ENCODE assay signal across 8 mouse cellular contexts in genomic region chr4:132883561-132884063, GRCm38 (mm10). TPM values are rescaled to one million over a fixed set of nuclear protein-coding genes. Genes with fewer than 3 reads are reported as not detected.
DNase-seq lines count a peak whose midpoint lies in the region; ATAC-seq and TF ChIP-seq lines count a peak whose summit lies in the region.

No protein-coding gene starts in this region.

- peaks cover 5 to 12% of the 10 kb centered on the region in 2 experiments; a peak in 3 of 4 replicates for H3K4me1 ChIP-seq in MEL (ENCODE audit: control insufficient read depth in 1 of 2, insufficient read depth in 2 of 2, low read length in 2 of 2)
- H3K4me1 ChIP-seq in forebrain, embryonic 14.5 days (ENCODE audit: control insufficient read depth, insufficient read depth, low read length), result peaks cover 7% of the 10 kb centered on the region; the same call in 1 of the 2 replicates
- peaks cover 18% of the 10 kb centered on the region for H3K4me1 ChIP-seq in limb, embryonic 15.5 days
- H3K4me1 ChIP-seq in neural tube, embryonic 12.5 days, result peaks cover 17% of the 10 kb centered on the region

- no peaks in the 10 kb centered on the region for H3K9me3 ChIP-seq in MEL (replicated peaks; ENCODE audit: insufficient read depth, low read length)
- no peaks in the 10 kb centered on the region for H3K9me3 ChIP-seq in forebrain, embryonic 14.5 days (replicated peaks; ENCODE audit: control insufficient read depth, low read length)
- H3K9me3 ChIP-seq in limb, embryonic 15.5 days, result no peaks in the 10 kb centered on the region
- no peaks in the 10 kb centered on the region for H3K9me3 ChIP-seq in neural tube, embryonic 12.5 days

- peak overlapping the region; percentile 83 to 100 for H3K4me3 ChIP-seq in MEL (ENCODE audit: control insufficient read depth in 1 of 2, insufficient read depth in 1 of 2, low read depth in 2 of 2, low read length in 2 of 2)
- H3K4me3 ChIP-seq in forebrain, embryonic 14.5 days (ENCODE audit: low read depth, low read length), result peak overlapping the region; percentile 97
- peak overlapping the region; percentile 97 for H3K4me3 ChIP-seq in limb, embryonic 15.5 days
- peak overlapping the region; percentile 82 for H3K4me3 ChIP-seq in neural tube, embryonic 12.5 days

- TF ChIP-seq RAD21 in MEL (IDR thresholded peaks at IDR 0.05; ENCODE audit: low read depth, low read length), result no peak

- H3K4me2 ChIP-seq in forebrain, embryonic 14.5 days (ENCODE audit: low read length), result peak overlapping the region; percentile 96
- peak overlapping the region; percentile 83 for H3K4me2 ChIP-seq in limb, embryonic 15.5 days
- peak overlapping the region; percentile 87 for H3K4me2 ChIP-seq in neural tube, embryonic 12.5 days (replicated peaks)

- peaks cover 3 to 14% of the 10 kb centered on the region in 2 experiments; a peak in 3 of 4 replicates for H3K36me3 ChIP-seq in MEL (ENCODE audit: control insufficient read depth in 1 of 2, insufficient read depth in 2 of 2, low read length in 2 of 2)
- 0 out of 2 replicates have a peak, but pooled peaks cover 7% of the 10 kb centered on the region for H3K36me3 ChIP-seq in forebrain, embryonic 14.5 days (ENCODE audit: control insufficient read depth, insufficient read depth, low read length)
- peaks cover 19% of the 10 kb centered on the region; the same call in 1 of the 2 replicates for H3K36me3 ChIP-seq in limb, embryonic 15.5 days
- H3K36me3 ChIP-seq in neural tube, embryonic 12.5 days, result 0 out of 2 replicates have a peak, but pooled peaks cover 10% of the 10 kb centered on the region

- H3K27ac ChIP-seq in MEL (ENCODE audit: control insufficient read depth, low read depth, low read length), result peak overlapping the region; percentile 72
- no peak overlapping the region for H3K27ac ChIP-seq in forebrain, embryonic 14.5 days (ENCODE audit: low read depth, low read length)
- peak overlapping the region; percentile 88 for H3K27ac ChIP-seq in limb, embryonic 15.5 days
- H3K27ac ChIP-seq in neural tube, embryonic 12.5 days, result peak overlapping the region; percentile 86

- TF ChIP-seq CTCF in MEL (IDR thresholded peaks at IDR 0.05 in 2 of 3, conservative IDR thresholded peaks at IDR 0.05 in 1 of 3; ENCODE audit: control insufficient read depth in 1 of 3, insufficient read depth in 1 of 3, low read depth in 2 of 3, low read length in 3 of 3, poor library complexity in 1 of 3, severe bottlenecking in 1 of 3), result no peak

- H3K9ac ChIP-seq in MEL (ENCODE audit: control insufficient read depth, low read depth, low read length, poor library complexity, severe bottlenecking), result peak overlapping the region; percentile 82
- peak overlapping the region; percentile 96 for H3K9ac ChIP-seq in forebrain, embryonic 14.5 days (ENCODE audit: low read length)
- H3K9ac ChIP-seq in limb, embryonic 15.5 days, result peak overlapping the region; percentile 89
- H3K9ac ChIP-seq in neural tube, embryonic 12.5 days, result peak overlapping the region; percentile 91

- TF ChIP-seq POLR2A in MEL (IDR thresholded peaks at IDR 0.05; ENCODE audit: control insufficient read depth in 1 of 2, insufficient read depth in 1 of 2, low read depth in 1 of 2, low read length in 2 of 2, poor library complexity in 1 of 2), result no peak

- ATAC-seq in forebrain, embryonic 14.5 days, result no peak
- peak; percentile 37; the same call in 1 of the 2 replicates for ATAC-seq in limb, embryonic 15.5 days (ENCODE audit: insufficient number of reproducible peaks, low FRiP score, low TSS enrichment, low read depth)
- ATAC-seq in neural tube, embryonic 12.5 days (ENCODE audit: low FRiP score, low read depth), result no peak; the same call in 1 of the 2 replicates

- DNase-seq in layer of hippocampus, adult 11-12 months (ENCODE audit: low spot score), result peak; percentile 12
- DNase-seq in layer of hippocampus, postnatal 10 days (ENCODE audit: low spot score in 2 of 2), result no peak
- peak; percentile 84 for DNase-seq in MEL (ENCODE audit: low read depth, low spot score)
- DNase-seq in forebrain, embryonic 14.5 days (ENCODE audit: low spot score), result no peak
- DNase-seq in cerebellum, postnatal 25 days, result no peak
- DNase-seq in gastrocnemius, postnatal 10 days, result no peak

- 0 out of 4 replicates have a peak, but pooled peaks of 1 of the 2 experiments have one; percentile 4 for TF ChIP-seq EP300 in MEL (IDR thresholded peaks at IDR 0.05; ENCODE audit: low read depth in 1 of 2, low read length in 2 of 2)

- peaks cover 35% of the 10 kb centered on the region for H3K79me2 ChIP-seq in MEL (ENCODE audit: control insufficient read depth, insufficient read depth, low read length, poor library complexity)

- no peaks in the 10 kb centered on the region for H3K27me3 ChIP-seq in MEL (ENCODE audit: control insufficient read depth in 1 of 2, insufficient read depth in 2 of 2, low read length in 2 of 2)
- H3K27me3 ChIP-seq in forebrain, embryonic 14.5 days (replicated peaks; ENCODE audit: control insufficient read depth, insufficient read depth, low read length), result no peaks in the 10 kb centered on the region
- H3K27me3 ChIP-seq in limb, embryonic 15.5 days, result no peaks in the 10 kb centered on the region
- H3K27me3 ChIP-seq in neural tube, embryonic 12.5 days (replicated peaks), result no peaks in the 10 kb centered on the region

- 5% methylated on average over 21 of the region's 21 CpGs for WGBS in forebrain, embryonic 14.5 days
- 1% methylated on average over 21 of the region's 21 CpGs for WGBS in limb, embryonic 15.5 days
- 3% methylated on average over 21 of the region's 21 CpGs for WGBS in neural tube, embryonic 12.5 days

TF ChIP-seq in MEL, 35 proteins besides CTCF, POLR2A, EP300 and RAD21:
- 0 out of 2 replicates have a peak, but pooled peaks have one; percentile 12 for TF ChIP-seq NRF1 (IDR thresholded peaks at IDR 0.05; ENCODE audit: insufficient read depth, low read depth, low read length, poor library complexity, severe bottlenecking)
- no peak for TF ChIP-seq POLR2AphosphoS2 (IDR thresholded peaks at IDR 0.05; ENCODE audit: low read length)
- TF ChIP-seq MAX (IDR thresholded peaks at IDR 0.05; ENCODE audit: low read length), result no peak; the same call in 1 of the 2 replicates
- TF ChIP-seq ZKSCAN1 (IDR thresholded peaks at IDR 0.05; ENCODE audit: low read depth, low read length), result no peak
- peak; percentile 77; the same call in 1 of the 2 replicates for TF ChIP-seq CHD1 (IDR thresholded peaks at IDR 0.05; ENCODE audit: low read depth, low read length)
- TF ChIP-seq TBP (IDR thresholded peaks at IDR 0.05; ENCODE audit: low read depth, low read length), result 0 out of 2 replicates have a peak, but pooled peaks have one; percentile 24
- no peak for TF ChIP-seq MYB (IDR thresholded peaks at IDR 0.05; ENCODE audit: low read depth, low read length)
- TF ChIP-seq ETS1 (IDR thresholded peaks at IDR 0.05; ENCODE audit: low read depth, low read length), result peak; percentile 25; the same call in 1 of the 2 replicates
- TF ChIP-seq RCOR1 (IDR thresholded peaks at IDR 0.05; ENCODE audit: low read depth, low read length), result no peak

RNA-seq across cellular contexts. Expression of gene Stx12, which starts 0.7 kb away (rescaled TPM):
- total RNA-seq in layer of hippocampus, postnatal 10 days (2021), result 100 to 1,000 TPM; 113 to 115 TPM
- total RNA-seq in MEL (2012; rRNA removed), result 16.3 and 16.8 TPM in 2 replicates
- 10 to 100 TPM in 1 of 2 experiments, not detected in 1; 22.0 TPM for polyA plus RNA-seq in MEL (2012; ENCODE audit: insufficient read depth in 1 of 2, insufficient read length in 2 of 2, low read depth in 1 of 2, low replicate concordance in 2 of 2, missing spikeins in 1 of 2)
- polyA plus RNA-seq in forebrain, embryonic 14.5 days (2014; fragmentation: Nextera tagmentation; extraction: Ambion mirVana), result 176 and 191 TPM in 2 replicates
- polyA plus RNA-seq in limb, embryonic 15.5 days (2015; fragmentation: Nextera tagmentation; extraction: Ambion mirVana), result 61.6 and 63.4 TPM in 2 replicates
- 108 and 110 TPM in 2 replicates for polyA plus RNA-seq in neural tube, embryonic 12.5 days (2016; fragmentation: Nextera tagmentation; extraction: Ambion mirVana)
- total RNA-seq in gastrocnemius, postnatal 10 days (2021), result 10 to 100 TPM; 28.5 to 32.9 TPM

RNA-seq across cellular contexts. Expression of gene Fam76a, which starts 38.7 kb away (rescaled TPM):
- 10 to 100 TPM; 26.6 to 28.0 TPM for total RNA-seq in layer of hippocampus, postnatal 10 days (2021)
- total RNA-seq in MEL (2012; rRNA removed), result 7.5 and 8.4 TPM in 2 replicates
- 10 to 100 TPM in 1 of 2 experiments, not detected in 1; 15.4 TPM for polyA plus RNA-seq in MEL (2012; ENCODE audit: insufficient read depth in 1 of 2, insufficient read length in 2 of 2, low read depth in 1 of 2, low replicate concordance in 2 of 2, missing spikeins in 1 of 2)
- polyA plus RNA-seq in forebrain, embryonic 14.5 days (2014; fragmentation: Nextera tagmentation; extraction: Ambion mirVana), result 44.2 and 47.1 TPM in 2 replicates
- polyA plus RNA-seq in limb, embryonic 15.5 days (2015; fragmentation: Nextera tagmentation; extraction: Ambion mirVana), result 43.9 and 47.4 TPM in 2 replicates
- 27.3 and 29.6 TPM in 2 replicates for polyA plus RNA-seq in neural tube, embryonic 12.5 days (2016; fragmentation: Nextera tagmentation; extraction: Ambion mirVana)
- total RNA-seq in gastrocnemius, postnatal 10 days (2021), result 10 to 100 TPM; 24.6 to 27.4 TPM

RNA-seq across cellular contexts. Expression of gene Ppp1r8, which starts 40.6 kb away (rescaled TPM):
- 10 to 100 TPM; 42.8 to 50.4 TPM for total RNA-seq in layer of hippocampus, postnatal 10 days (2021)
- 83.6 and 84.7 TPM in 2 replicates for total RNA-seq in MEL (2012; rRNA removed)
- polyA plus RNA-seq in MEL (2012; ENCODE audit: insufficient read depth in 1 of 2, insufficient read length in 2 of 2, low read depth in 1 of 2, low replicate concordance in 2 of 2, missing spikeins in 1 of 2), result 100 to 1,000 TPM in 1 of 2 experiments, not detected in 1; 103 TPM
- polyA plus RNA-seq in forebrain, embryonic 14.5 days (2014; fragmentation: Nextera tagmentation; extraction: Ambion mirVana), result 101 and 120 TPM in 2 replicates
- 40.2 and 51.9 TPM in 2 replicates for polyA plus RNA-seq in limb, embryonic 15.5 days (2015; fragmentation: Nextera tagmentation; extraction: Ambion mirVana)
- polyA plus RNA-seq in neural tube, embryonic 12.5 days (2016; fragmentation: Nextera tagmentation; extraction: Ambion mirVana), result 53.3 and 62.5 TPM in 2 replicates
- total RNA-seq in gastrocnemius, postnatal 10 days (2021), result 10 to 100 TPM; 20.7 to 22.7 TPM

Comparison
In these comparisons a context has a peak if more than half of its experiments do, and no peak if none do; other contexts are left out.
1. DNase-seq: peak in layer of hippocampus, adult 11-12 months (single experiment) and MEL (single experiment); none in layer of hippocampus, postnatal 10 days (0 of 2), forebrain, embryonic 14.5 days (single experiment), cerebellum, postnatal 25 days (0 of 2) and gastrocnemius, postnatal 10 days (single experiment).
2. Peak in every context shown above with its lines, with median percentiles within 50 percentile points of each other: H3K4me3 ChIP-seq, H3K9ac ChIP-seq and H3K4me2 ChIP-seq.